Mouse (Mus musculus) v-Abl transformed pro-B cells (cell line): ENCODE measurements around the gene Drap1.

Experiments
- in situ Hi-C, 2 experiments: fragments of 400-800 bp; cut with MboI; formaldehyde crosslinking; loops; one replicate each; pipeline ENCODE4 v1.15.1; 2025; ENCODE audit not compliant: unreplicated experiment in 2 of 2

Drap1 gene

GRCm38 (mm10) chr19:5451766-5452165 is 27.0 kb upstream of the Drap1 start:
- in situ Hi-C loops, result no loop called here

GRCm38 (mm10) chr19:5449673-5450072 is 24.9 kb upstream of the Drap1 start:
- in situ Hi-C loops, result no loop called here

DNA sequence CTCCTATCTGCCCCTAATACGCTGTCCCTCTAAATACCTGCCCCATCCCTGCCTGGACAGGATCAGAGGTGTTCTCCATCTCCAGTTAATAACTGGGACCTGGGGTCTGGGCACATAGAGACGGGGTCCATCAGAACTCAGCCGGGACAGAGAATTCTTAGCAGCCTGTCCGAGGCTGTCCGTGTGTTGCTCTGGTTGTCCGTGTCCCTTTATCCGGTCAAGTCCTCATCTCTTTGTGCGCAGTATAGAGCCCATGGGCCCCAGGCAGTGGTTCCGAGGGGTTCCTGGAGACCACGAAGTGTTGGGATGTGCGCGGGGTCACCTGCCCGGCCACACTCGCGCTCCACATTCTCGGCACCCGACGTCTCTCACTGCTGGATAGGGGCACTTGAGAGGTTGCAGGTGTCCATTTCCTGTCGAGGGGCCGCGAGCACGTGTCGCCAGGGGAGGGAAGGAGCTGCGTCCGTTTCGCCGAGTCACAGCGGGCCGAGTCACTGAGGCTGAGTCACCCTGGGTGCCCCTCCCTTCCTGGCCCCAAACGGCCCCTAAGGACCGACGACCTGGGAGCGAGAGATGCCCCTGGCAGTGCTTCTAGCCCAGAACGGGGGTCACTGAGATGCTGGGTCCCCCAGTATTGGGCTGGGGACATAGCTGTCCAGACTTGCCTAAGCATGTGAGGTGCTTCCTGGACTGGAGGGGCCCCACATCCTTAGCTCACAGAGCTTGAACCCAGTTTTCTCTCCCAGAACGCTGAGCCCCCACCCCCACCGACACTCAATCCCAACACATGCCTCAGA is 23.8 kb upstream of the Drap1 start:
- in situ Hi-C loops, result no loop called here

- in situ Hi-C loops, result no loop called here
These were observed 23.0 kb upstream of the Drap1 start, which contains the start of gene Fosl1 for GRCm38 (mm10) chr19:5447515-5448353. Fosl1 (plus strand) TSS chr19:5447547.

DNA sequence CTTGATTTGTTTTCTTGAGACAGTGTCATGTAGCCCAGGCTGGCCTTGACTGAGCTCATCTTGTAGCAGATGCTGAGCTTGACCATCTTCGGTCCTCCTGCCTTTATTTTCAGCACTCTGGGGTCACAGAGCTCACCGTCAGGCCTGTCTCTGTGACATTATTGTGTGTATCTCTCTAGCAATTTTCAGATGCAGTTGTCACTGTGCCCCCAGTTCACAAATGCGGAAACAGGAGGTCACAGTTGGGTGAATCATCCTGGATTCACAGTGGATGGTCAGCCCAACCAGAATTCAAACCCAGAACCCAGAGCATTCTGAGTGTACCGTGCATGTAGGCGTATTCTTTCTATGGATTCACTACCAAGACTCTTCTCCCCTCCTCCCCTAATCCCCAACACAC is 21.0 kb upstream of the Drap1 start:
- in situ Hi-C loops, result no loop called here

DNA sequence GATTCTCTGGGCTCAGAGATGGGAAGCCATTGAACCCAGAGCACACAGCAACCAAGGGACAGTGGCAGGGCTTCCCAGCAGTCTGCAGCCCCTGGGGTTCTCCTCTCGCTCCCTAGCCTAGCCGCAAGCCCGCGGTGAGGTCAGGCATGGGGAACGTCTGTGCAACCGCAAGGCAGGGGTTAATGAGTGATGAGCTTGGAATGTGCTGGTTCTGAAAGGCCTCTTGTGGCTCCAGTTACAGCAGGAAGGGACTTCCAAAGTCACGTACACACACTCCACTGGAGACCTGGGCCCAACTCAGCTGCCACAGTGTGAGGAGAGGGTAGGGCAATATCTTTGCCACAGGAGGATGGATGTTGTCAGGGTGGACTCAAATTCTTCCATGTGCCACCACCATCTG is 20.2 kb upstream of the Drap1 start:
- in situ Hi-C loops, result no loop called here

- in situ Hi-C loops, result no loop called here
These were observed 19.7 kb upstream of the Drap1 start for GRCm38 (mm10) chr19:5444371-5444908.

- in situ Hi-C loops, result loop anchor here in 1 of 2 experiments (5.0 kb wide), 1 partner anchor 53 kb away; the partner anchor contains the start of gene Mus81
These were observed 9.2 kb upstream of the Drap1 start for GRCm38 (mm10) chr19:5433951-5434350.

DNA sequence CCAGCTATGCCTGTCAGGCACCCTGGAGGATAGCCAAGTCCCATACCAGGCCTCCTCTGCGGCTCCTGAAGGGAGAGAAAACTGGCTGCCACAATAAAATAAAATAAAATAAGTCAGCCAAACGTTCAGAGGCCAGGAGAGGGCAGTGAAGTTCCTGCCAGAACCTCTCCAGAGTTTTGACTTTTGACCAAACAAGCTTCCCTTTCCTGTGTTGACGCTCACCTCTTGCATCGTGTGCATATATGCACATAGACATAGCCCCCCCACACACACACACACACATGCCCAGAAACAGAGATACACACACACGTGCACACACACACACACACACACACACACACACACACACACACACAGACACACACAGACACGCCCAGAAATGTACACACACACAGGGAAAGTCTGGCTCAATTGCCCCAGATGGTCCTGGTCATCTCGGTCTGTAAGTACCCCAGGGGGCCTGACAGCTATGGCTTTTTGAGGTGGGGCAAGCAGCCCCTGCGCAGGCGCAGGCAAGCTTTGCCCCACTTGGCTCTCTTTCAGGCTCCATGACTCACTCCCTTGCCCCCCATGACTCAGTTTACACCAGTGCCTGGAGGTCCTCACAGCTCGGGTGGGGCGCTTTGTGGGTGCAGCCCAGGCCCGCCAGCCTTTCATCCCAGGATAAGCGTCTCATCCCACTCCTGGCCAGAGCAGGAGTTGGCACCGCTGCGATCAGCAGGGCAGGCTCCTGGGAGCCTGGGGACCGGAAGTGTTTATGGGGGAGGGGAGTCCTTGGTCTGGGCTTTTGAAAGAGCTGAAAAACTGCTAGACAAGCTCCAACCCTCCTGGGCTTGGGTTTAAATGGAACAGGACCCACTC is 8.4 kb upstream of the Drap1 start:
- in situ Hi-C loops, result loop anchor here in 1 of 2 experiments (5.0 kb wide), 1 partner anchor 54 kb away; the partner anchor contains the start of gene Mus81

GRCm38 (mm10) chr19:5431911-5432464 is 7.2 kb upstream of the Drap1 start:
- in situ Hi-C loops, result loop anchor here in 1 of 2 experiments (5.0 kb wide), 1 partner anchor 55 kb away; the partner anchor contains the start of gene Mus81

GRCm38 (mm10) chr19:5430408-5430807 is 5.6 kb upstream of the Drap1 start:
- in situ Hi-C loops, result loop anchor here in 1 of 2 experiments (5.0 kb wide), 1 partner anchor 57 kb away; the partner anchor contains the start of gene Mus81

DNA sequence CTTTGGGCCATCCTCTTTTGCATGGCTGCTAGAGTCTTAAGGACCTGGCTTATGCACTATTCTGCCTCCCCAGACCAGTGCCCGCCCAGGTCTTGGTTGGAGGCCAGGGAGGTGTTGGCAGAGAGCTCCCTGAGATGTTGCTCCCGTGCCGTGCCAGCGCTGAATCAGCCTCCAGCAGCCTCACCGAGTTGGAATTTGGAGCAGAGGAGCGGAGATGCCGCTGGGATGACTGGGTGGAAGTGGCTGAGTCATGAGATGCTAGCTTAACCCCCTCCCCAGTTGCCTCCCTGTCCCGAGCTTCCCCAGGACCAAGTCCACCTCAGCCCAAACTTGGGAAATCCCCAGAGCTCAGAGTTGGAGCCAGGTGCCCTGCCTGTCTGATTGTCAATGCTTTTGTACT is 5.0 kb upstream of the Drap1 start:
- in situ Hi-C loops, result loop anchor here (5.0 to 10.0 kb wide), 2 partner anchors 55 to 57 kb away; partner anchors contain the start of gene Mus81 (in 2 of the 2)

- in situ Hi-C loops, result loop anchor here (5.0 to 10.0 kb wide), 2 partner anchors 54 to 58 kb away; partner anchors contain the start of gene Mus81 (in 1 of the 2)
These were observed 4.4 kb upstream of the Drap1 start for GRCm38 (mm10) chr19:5429219-5429618.

- in situ Hi-C loops, result loop anchor here (5.0 to 10.0 kb wide), 2 partner anchors 53 to 59 kb away; partner anchors contain the start of gene Mus81 (in 1 of the 2)
These were observed 3.3 kb upstream of the Drap1 start for GRCm38 (mm10) chr19:5428083-5428482.

GRCm38 (mm10) chr19:5426640-5427290 is 2.0 kb upstream of the Drap1 start:
- in situ Hi-C loops, result loop anchor here (5.0 to 10.0 kb wide), 2 partner anchors 52 to 61 kb away; partner anchors contain the start of gene Mus81 (in 1 of the 2)

GRCm38 (mm10) chr19:5425906-5426565 is 1.3 kb upstream of the Drap1 start:
- in situ Hi-C loops, result loop anchor here (5.0 to 10.0 kb wide), 2 partner anchors 51 to 61 kb away; partner anchors contain the start of gene Mus81 (in 1 of the 2)

- in situ Hi-C loops, result loop anchor here in 1 of 2 experiments (10.0 kb wide), 1 partner anchor 49 kb away; no protein-coding TSS in a partner anchor
These were observed 542 bp downstream of the Drap1 start for GRCm38 (mm10) chr19:5424092-5424781.
